Mouse (Mus musculus): ENCODE data around the gene Btn2a2. TPM values are rescaled to one million over a fixed set of nuclear protein-coding genes. Genes with fewer than 3 reads are reported as not detected.

Gene Btn2a2
- polyA plus RNA-seq, 1 experiment from 2014 or later: 0.40 TPM

DNA sequence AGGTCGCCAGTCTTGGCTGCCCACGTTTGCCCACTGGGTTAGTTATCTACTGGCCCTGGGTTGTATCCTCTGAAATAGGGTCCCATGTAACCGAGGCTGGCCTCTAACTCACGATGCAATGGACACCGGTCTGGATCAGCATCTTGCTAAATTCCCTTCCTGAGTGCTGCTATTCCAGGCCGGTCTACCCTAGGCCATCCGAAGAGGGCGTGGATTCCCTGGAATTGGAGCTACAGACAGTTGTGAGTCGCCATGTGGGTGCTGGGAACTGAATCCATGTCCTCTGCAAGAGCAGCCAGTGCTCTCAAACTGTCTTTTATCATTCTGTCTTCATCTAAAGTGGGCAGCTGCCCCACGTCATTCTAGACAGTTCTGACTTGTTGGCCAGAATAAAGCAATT, 48.8 kb downstream of the Btn2a2 start:
- DNase-seq (ENCODE audit: low spot score): no peak
- Histone ChIP-seq H3K4me2 (ENCODE audit: low read depth, low read length) (no peak overlapping the region), H3K27ac (replicated peaks; ENCODE audit: low read depth, low read length) (no peak overlapping the region), H3K9ac (ENCODE audit: low read depth, low read length) (no peak overlapping the region), H3K36me3 (ENCODE audit: control insufficient read depth, insufficient read depth, low read length) (no peaks in the 10 kb centered on the region), H3K9me3 (ENCODE audit: control insufficient read depth, low read length) (no peaks in the 10 kb centered on the region), H3K27me3 (replicated peaks; ENCODE audit: control insufficient read depth, insufficient read depth, low read length) (no peaks in the 10 kb centered on the region), H3K4me1 (ENCODE audit: control insufficient read depth, insufficient read depth, low read length) (0 out of 2 replicates have a peak, but pooled peaks cover 2% of the 10 kb centered on the region), H3K4me3 (ENCODE audit: low read depth, low read length) (no peak overlapping the region)
- ATAC-seq (ENCODE audit: low read depth): no peak
- 62% methylated on average over 10 of the region's 10 CpGs for WGBS

GRCm38 (mm10) chr13:23438521-23438920, 50.1 kb downstream of the Btn2a2 start:
- Histone ChIP-seq H3K9me3 (ENCODE audit: control insufficient read depth, low read length) (no peaks in the 10 kb centered on the region), H3K27me3 (replicated peaks; ENCODE audit: control insufficient read depth, insufficient read depth, low read length) (no peaks in the 10 kb centered on the region), H3K4me1 (ENCODE audit: control insufficient read depth, insufficient read depth, low read length) (0 out of 2 replicates have a peak, but pooled peaks cover 2% of the 10 kb centered on the region), H3K27ac (replicated peaks; ENCODE audit: low read depth, low read length) (peak overlapping the region; percentile 86), H3K9ac (ENCODE audit: low read depth, low read length) (peak overlapping the region; percentile 65), H3K4me3 (ENCODE audit: low read depth, low read length) (peak overlapping the region; percentile 64), H3K36me3 (ENCODE audit: control insufficient read depth, insufficient read depth, low read length) (no peaks in the 10 kb centered on the region), H3K4me2 (ENCODE audit: low read depth, low read length) (peak overlapping the region; percentile 66)
- DNase-seq (ENCODE audit: low spot score): peak; percentile 53
- ATAC-seq (ENCODE audit: low read depth): peak; percentile 45; the same call in 1 of the 2 replicates
- WGBS: 0% methylated on average over 7 of the region's 7 CpGs

DNA sequence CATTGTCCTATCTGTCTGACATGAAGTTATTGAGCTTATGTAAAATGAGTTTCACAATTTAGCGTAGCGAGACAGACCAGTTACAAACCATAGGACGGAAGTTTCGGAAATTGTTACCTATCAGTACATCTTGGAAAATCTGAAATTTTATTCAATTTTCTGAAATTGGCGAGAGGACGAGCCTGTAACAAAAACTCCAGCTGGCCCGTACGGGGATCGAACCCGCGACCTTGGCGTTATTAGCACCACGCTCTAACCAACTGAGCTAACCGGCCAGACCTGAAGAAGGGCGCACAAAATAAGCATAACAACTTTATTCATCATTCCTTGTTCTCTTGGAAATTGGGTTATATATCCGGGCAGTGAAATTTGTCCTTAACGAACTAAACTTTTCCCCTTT, 50.7 kb downstream of the Btn2a2 start:
- under 1% methylated on average over 17 of the region's 17 CpGs for WGBS
- no peaks in the 10 kb centered on the region for H3K36me3 ChIP-seq (ENCODE audit: control insufficient read depth, insufficient read depth, low read length)
- H3K9ac ChIP-seq (ENCODE audit: low read depth, low read length): peak overlapping the region; percentile 65
- H3K9me3 ChIP-seq (ENCODE audit: control insufficient read depth, low read length): no peaks in the 10 kb centered on the region
- peaks cover 5% of the 10 kb centered on the region; the same call in 1 of the 2 replicates for H3K4me1 ChIP-seq (ENCODE audit: control insufficient read depth, insufficient read depth, low read length)
- no peaks in the 10 kb centered on the region for H3K27me3 ChIP-seq (replicated peaks; ENCODE audit: control insufficient read depth, insufficient read depth, low read length)
- H3K4me3 ChIP-seq (ENCODE audit: low read depth, low read length): peak overlapping the region; percentile 64
- DNase-seq (ENCODE audit: low spot score) (peak; percentile 89), ATAC-seq (ENCODE audit: low read depth) (peak; percentile 90)
- peak overlapping the region; percentile 66 for H3K4me2 ChIP-seq (ENCODE audit: low read depth, low read length)
- H3K27ac ChIP-seq (replicated peaks; ENCODE audit: low read depth, low read length): peak overlapping the region; percentile 86

- Histone ChIP-seq H3K9me3 (ENCODE audit: control insufficient read depth, low read length) (no peaks in the 10 kb centered on the region), H3K27ac (replicated peaks; ENCODE audit: low read depth, low read length) (peak overlapping the region; percentile 86)
These were observed 51.5 kb downstream of the Btn2a2 start for GRCm38 (mm10) chr13:23436861-23437822.

DNA sequence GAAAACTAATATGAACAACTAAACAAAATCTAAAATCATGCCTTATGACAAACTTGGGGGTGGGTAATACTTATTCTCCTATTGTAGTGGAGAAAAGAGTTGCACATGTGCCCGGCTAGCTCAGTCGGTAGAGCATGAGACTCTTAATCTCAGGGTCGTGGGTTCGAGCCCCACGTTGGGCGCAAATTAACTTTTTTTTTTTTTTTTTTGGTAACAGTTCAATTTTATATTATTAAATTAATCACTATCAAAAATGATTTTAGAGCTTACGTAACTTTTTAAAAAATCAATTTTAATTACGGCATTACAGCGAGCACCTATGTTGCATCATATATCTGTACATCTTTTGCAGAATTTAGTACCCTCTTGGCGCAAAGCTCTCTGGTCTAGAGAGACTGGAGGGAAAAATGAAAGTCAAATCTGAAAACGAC, 52.4 kb downstream of the Btn2a2 start:
- H3K4me3 ChIP-seq (ENCODE audit: low read depth, low read length): peak overlapping the region; percentile 48
- peak overlapping the region; percentile 61; the same call in 1 of the 2 replicates for H3K9ac ChIP-seq (ENCODE audit: low read depth, low read length)
- H3K4me2 ChIP-seq (ENCODE audit: low read depth, low read length): peak overlapping the region; percentile 66
- no peaks in the 10 kb centered on the region for H3K36me3 ChIP-seq (ENCODE audit: control insufficient read depth, insufficient read depth, low read length)
- peaks cover 5% of the 10 kb centered on the region; the same call in 1 of the 2 replicates for H3K4me1 ChIP-seq (ENCODE audit: control insufficient read depth, insufficient read depth, low read length)
- ATAC-seq (ENCODE audit: low read depth) (no peak), DNase-seq (ENCODE audit: low spot score) (peak; percentile 74)
- H3K27ac ChIP-seq (replicated peaks; ENCODE audit: low read depth, low read length): 0 out of 2 replicates have a peak overlapping the region, but pooled peaks have one; percentile 21
- H3K27me3 ChIP-seq (replicated peaks; ENCODE audit: control insufficient read depth, insufficient read depth, low read length): no peaks in the 10 kb centered on the region
- no peaks in the 10 kb centered on the region for H3K9me3 ChIP-seq (ENCODE audit: control insufficient read depth, low read length)
- under 1% methylated on average over 11 of the region's 11 CpGs for WGBS

More at GRCm38 (mm10) chr13:23436861-23437822, 51.5 kb downstream of the Btn2a2 start:
- Histone ChIP-seq H3K4me3 (ENCODE audit: low read depth, low read length) (peak overlapping the region; percentile 64), H3K4me1 (ENCODE audit: control insufficient read depth, insufficient read depth, low read length) (peaks cover 5% of the 10 kb centered on the region; the same call in 1 of the 2 replicates), H3K27me3 (replicated peaks; ENCODE audit: control insufficient read depth, insufficient read depth, low read length) (no peaks in the 10 kb centered on the region), H3K4me2 (ENCODE audit: low read depth, low read length) (peak overlapping the region; percentile 66), H3K9ac (ENCODE audit: low read depth, low read length) (peak overlapping the region; percentile 65), H3K36me3 (ENCODE audit: control insufficient read depth, insufficient read depth, low read length) (no peaks in the 10 kb centered on the region)
- WGBS: under 1% methylated on average over 32 of the region's 32 CpGs
- DNase-seq (ENCODE audit: low spot score): peak; percentile 63
- ATAC-seq (ENCODE audit: low read depth): no peak

- no peak for ATAC-seq (ENCODE audit: low read depth)
- H3K4me3 ChIP-seq (ENCODE audit: low read depth, low read length): peak overlapping the region; percentile 48
- WGBS: 1% methylated on average over 12 of the region's 12 CpGs
- H3K4me2 ChIP-seq (ENCODE audit: low read depth, low read length): peak overlapping the region; percentile 66
- peak; percentile 45 for DNase-seq (ENCODE audit: low spot score)
- 0 out of 2 replicates have a peak overlapping the region, but pooled peaks have one; percentile 21 for H3K27ac ChIP-seq (replicated peaks; ENCODE audit: low read depth, low read length)
- no peaks in the 10 kb centered on the region for H3K9me3 ChIP-seq (ENCODE audit: control insufficient read depth, low read length)
- no peaks in the 10 kb centered on the region for H3K36me3 ChIP-seq (ENCODE audit: control insufficient read depth, insufficient read depth, low read length)
- peaks cover 5% of the 10 kb centered on the region; the same call in 1 of the 2 replicates for H3K4me1 ChIP-seq (ENCODE audit: control insufficient read depth, insufficient read depth, low read length)
- H3K27me3 ChIP-seq (replicated peaks; ENCODE audit: control insufficient read depth, insufficient read depth, low read length): no peaks in the 10 kb centered on the region
- H3K9ac ChIP-seq (ENCODE audit: low read depth, low read length): peak overlapping the region; percentile 61
These were observed 53.0 kb downstream of the Btn2a2 start for GRCm38 (mm10) chr13:23435676-23436075.

DNA sequence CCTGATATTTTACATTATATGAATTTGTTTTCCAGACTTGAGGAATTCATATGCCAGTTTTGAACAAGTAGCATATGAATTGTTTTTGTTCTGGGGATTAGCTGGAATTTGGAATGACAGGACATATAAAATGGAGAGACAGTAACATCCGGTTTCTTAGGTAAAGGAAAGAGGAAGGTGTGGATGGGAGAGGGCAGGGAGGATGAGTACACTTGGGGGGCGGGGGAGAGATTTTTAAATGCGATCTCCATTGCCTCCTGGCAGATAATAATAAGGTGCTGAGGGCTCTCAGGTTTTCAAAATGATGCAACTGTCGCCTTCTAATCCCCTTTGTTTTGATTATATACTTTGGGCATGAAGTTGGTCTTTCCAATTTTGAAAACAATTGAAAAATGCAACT, 53.4 kb downstream of the Btn2a2 start:
- WGBS: 16% methylated on average over 4 of the region's 4 CpGs
- H3K9ac ChIP-seq (ENCODE audit: low read depth, low read length): peak overlapping the region; percentile 61
- H3K4me2 ChIP-seq (ENCODE audit: low read depth, low read length): peak overlapping the region; percentile 66
- no peaks in the 10 kb centered on the region for H3K36me3 ChIP-seq (ENCODE audit: control insufficient read depth, insufficient read depth, low read length)
- H3K27ac ChIP-seq (replicated peaks; ENCODE audit: low read depth, low read length): no peak overlapping the region
- H3K4me1 ChIP-seq (ENCODE audit: control insufficient read depth, insufficient read depth, low read length): peaks cover 5% of the 10 kb centered on the region; the same call in 1 of the 2 replicates
- no peaks in the 10 kb centered on the region for H3K9me3 ChIP-seq (ENCODE audit: control insufficient read depth, low read length)
- peak overlapping the region; percentile 48 for H3K4me3 ChIP-seq (ENCODE audit: low read depth, low read length)
- DNase-seq (ENCODE audit: low spot score) (no peak), ATAC-seq (ENCODE audit: low read depth) (no peak)
- no peaks in the 10 kb centered on the region for H3K27me3 ChIP-seq (replicated peaks; ENCODE audit: control insufficient read depth, insufficient read depth, low read length)

GRCm38 (mm10) chr13:23434426-23434825, 54.2 kb downstream of the Btn2a2 start:
- H3K27me3 ChIP-seq (replicated peaks; ENCODE audit: control insufficient read depth, insufficient read depth, low read length): no peaks in the 10 kb centered on the region
- no peak overlapping the region for H3K27ac ChIP-seq (replicated peaks; ENCODE audit: low read depth, low read length)
- peak overlapping the region; percentile 66 for H3K4me2 ChIP-seq (ENCODE audit: low read depth, low read length)
- peak overlapping the region; percentile 0; the same call in 1 of the 2 replicates for H3K4me3 ChIP-seq (ENCODE audit: low read depth, low read length)
- H3K4me1 ChIP-seq (ENCODE audit: control insufficient read depth, insufficient read depth, low read length): peaks cover 9% of the 10 kb centered on the region
- no peak for DNase-seq (ENCODE audit: low spot score)
- 23% methylated on average over 7 of the region's 7 CpGs for WGBS
- no peaks in the 10 kb centered on the region for H3K9me3 ChIP-seq (ENCODE audit: control insufficient read depth, low read length)
- no peak for ATAC-seq (ENCODE audit: low read depth)
- no peak overlapping the region for H3K9ac ChIP-seq (ENCODE audit: low read depth, low read length)
- no peaks in the 10 kb centered on the region for H3K36me3 ChIP-seq (ENCODE audit: control insufficient read depth, insufficient read depth, low read length)

All from embryonic facial prominence, embryonic 14.5 days (tissue).